Mouse (Mus musculus) frontal cortex, postnatal 25 days (tissue): ENCODE measurements around the gene Sirpb1c.
"Not testable (repeated sequence)": the region's sequence is repeated elsewhere in the genome, so short reads cannot be mapped to it uniquely, and the experiment has no call there.

Experiments used
- DNase-seq, 2 experiments: peaks; one replicate each; pipeline ENCODE4 v3.0.0; 2022; ENCODE audit warnings: low spot score in 2 of 2

Sirpb1c gene

GRCm38 (mm10) chr3:15848280-15848679 is at the start of gene Sirpb1c:
Gene Sirpb1c (minus strand): TSS chr3:15848528.
- DNase-seq = not testable (repeated sequence)

DNA sequence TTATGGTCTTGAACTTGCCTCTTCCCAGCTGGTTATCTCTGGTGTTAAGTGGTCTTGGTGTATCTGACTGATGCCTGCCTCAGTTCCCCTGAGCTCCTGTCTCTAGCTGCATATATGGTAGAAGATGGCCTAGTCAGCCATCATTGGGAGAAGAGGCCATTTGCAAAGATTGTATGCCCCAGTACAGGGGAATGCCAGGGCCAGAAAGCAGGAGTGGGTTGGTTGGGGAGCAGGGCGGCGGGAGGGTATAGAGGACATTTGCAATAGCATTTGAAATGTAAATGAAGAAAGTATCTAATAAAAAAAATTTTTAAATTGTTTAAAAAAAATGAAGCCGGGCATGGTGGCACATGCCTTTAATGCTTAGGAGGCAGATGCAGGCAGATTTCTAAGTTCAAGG is 38.1 kb upstream of the Sirpb1c start:
- DNase-seq = no peak

DNA sequence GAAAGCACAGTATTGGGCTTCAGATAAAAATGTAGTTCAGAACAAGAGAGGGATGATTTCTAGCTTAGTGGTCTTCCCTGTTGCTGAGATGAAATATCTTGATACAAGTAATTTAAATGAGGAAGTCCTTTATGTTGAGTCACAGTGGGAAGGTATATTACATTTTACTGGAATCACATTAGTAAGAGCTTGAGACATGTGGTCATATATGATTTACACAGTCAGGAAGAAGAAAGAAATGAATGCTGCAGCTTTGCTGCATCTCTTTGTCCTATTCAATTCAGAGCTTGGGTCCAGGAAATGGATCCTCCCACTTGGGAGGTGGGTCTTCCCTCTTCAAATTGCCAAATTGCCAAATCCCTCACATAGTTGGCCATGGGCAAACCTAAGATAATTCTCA is 7.4 kb upstream of the Sirpb1c start:
- not testable (repeated sequence) for DNase-seq

DNA sequence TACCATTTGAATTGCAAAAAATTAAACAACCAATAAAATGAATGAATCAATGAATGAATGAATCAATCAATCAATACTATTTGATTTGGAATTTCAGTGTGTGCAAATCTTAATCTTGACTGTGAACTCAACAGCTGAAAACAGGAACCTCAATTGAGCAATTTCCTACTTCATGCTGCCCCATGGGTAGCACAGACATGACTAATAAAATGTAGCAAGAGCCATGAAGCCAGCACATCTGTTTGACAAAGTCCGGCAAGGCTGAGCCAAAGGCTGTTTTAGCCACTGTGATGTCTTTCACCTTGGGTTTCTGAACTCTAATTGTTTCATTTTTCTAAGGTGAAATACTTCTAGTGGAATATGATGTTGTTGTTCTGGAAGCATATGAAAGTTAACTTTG is 1.6 kb upstream of the Sirpb1c start:
- no peak for DNase-seq

DNA sequence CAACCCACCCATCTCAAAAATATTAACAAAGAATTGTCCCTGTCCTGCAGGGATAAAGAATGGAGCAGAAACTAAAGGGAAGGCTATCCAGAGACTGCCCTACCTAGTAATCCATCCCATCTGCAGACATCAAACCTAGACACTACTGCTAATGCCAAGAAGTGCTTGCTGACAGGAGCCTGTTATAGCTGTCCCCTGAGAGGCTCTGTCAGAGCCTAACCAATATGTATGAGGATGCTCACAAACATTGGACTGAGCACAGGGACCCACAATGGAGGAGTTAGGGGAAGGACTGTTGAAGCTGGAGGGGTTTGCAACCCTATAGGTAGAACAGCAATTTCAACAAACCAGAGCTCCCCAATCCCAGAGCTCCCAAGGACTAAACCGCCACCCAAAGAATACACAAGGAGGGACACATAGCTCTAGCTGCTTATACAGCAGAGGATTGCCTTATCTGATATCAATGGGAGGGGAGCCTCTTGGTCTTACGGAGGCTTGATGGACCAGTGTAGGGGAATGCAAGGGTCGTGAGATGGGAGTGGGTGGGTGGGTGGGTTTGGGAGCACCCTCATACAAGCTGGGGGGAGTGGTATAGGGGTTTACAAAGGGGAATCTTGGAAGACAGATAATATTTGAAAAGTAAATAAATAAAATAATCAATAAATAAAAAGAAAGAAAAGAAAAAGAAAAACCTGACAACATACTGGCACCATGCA is 838 bp downstream of the Sirpb1c start:
- DNase-seq = no peak

- DNase-seq = not testable (repeated sequence)
These were observed 74.7 kb downstream of the Sirpb1c start for GRCm38 (mm10) chr3:15773642-15774041.
